Mouse (Mus musculus) testis, adult 2 months (tissue): ENCODE data around the gene Plekha7. TPM values are rescaled to one million over a fixed set of nuclear protein-coding genes. Genes with fewer than 3 reads are reported as not detected.

ENCODE experiments used
- H3K27ac ChIP-seq: fragments of 200-500 bp; 2 replicates; pipeline ENCODE4 v1.5.1; 2012; ENCODE audit warnings: low read depth, low read length; ENCODE audit not compliant: control insufficient read depth, insufficient read depth
- H3K27me3 ChIP-seq: fragments of 200-500 bp; 2 replicates; pipeline ENCODE4 v1.6.1; 2012; ENCODE audit warnings: mild to moderate bottlenecking, low read length, moderate library complexity; ENCODE audit not compliant: control insufficient read depth, insufficient read depth
- H3K36me3 ChIP-seq: fragments of 200-500 bp; 2 replicates; pipeline ENCODE4 v1.6.1; 2012; ENCODE audit warnings: mild to moderate bottlenecking, low read length; ENCODE audit not compliant: control insufficient read depth, insufficient read depth
- H3K4me1 ChIP-seq: fragments of 200-500 bp; 2 replicates; pipeline ENCODE4 v1.6.1; 2012; ENCODE audit warnings: low read length; ENCODE audit not compliant: control insufficient read depth, insufficient read depth
- H3K4me3 ChIP-seq: fragments of 200-500 bp; 2 replicates; pipeline ENCODE4 v1.5.1; 2012; ENCODE audit warnings: low read depth, mild to moderate bottlenecking, low read length, moderate library complexity, mixed read lengths; ENCODE audit not compliant: control insufficient read depth
- CTCF ChIP-seq: fragments of 200-500 bp; IDR thresholded peaks from 2 replicates; pipeline ENCODE4 v1.5.1; 2012; ENCODE audit warnings: low read depth, mild to moderate bottlenecking, inconsistent platforms, low read length, moderate library complexity; ENCODE audit not compliant: control insufficient read depth, insufficient read depth, insufficient replicate concordance
- POLR2A ChIP-seq: fragments of 200-500 bp; IDR thresholded peaks from 2 replicates; pipeline ENCODE4 v1.6.1; 2012; ENCODE audit warnings: low read depth, mild to moderate bottlenecking, inconsistent platforms, low read length, moderate library complexity; ENCODE audit not compliant: control insufficient read depth
- polyA plus RNA-seq: library from polyadenylated mRNA; depleted of rRNA; stranded (reverse); fragments of >200 nt; gene quantifications from 2 replicates; pipeline ENCODE4 v1.2.3, GENCODE M21; 2012

The Plekha7 gene
- polyA plus RNA-seq, 1 experiment, result 6.0 TPM

DNA sequence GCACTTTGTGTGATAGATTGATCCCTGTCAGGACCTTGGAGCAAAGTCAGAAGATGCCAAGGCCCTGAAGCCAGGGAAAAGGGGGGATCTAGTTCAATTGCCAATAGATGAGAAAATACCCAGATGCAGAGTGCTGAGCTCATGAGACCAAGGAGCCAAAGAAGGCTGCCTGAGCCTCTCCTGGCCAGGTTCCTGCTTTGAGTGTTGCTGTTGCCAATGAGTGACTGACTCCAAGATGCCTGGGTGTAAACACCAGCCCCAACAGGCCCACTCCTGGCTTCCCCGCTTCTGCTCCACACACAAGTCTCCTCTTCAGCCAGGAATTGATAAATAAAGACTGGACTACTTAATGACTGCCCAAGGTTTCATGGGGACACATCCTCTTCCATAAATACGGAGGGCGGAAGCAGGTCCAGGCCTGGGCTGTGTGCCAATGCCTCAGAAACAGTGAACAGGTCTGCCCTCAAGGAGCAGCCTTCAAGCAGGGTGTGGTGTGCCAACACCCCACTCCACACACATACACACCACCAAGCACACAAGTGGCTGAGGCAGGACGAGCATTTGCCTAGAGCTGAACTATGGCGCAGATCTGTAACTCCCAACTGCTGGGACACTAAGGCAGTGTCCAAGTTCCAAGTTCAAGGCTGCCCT lies 6.4 kb downstream of the Plekha7 start:
- Histone ChIP-seq H3K27ac (no peak overlapping the region), H3K36me3 (no peaks in the 10 kb centered on the region), H3K4me3 (no peak overlapping the region), H3K4me1 (peaks cover 11% of the 10 kb centered on the region), H3K27me3 (no peaks in the 10 kb centered on the region)
- no peak for TF ChIP-seq POLR2A
- TF ChIP-seq CTCF, result no peak

GRCm38 (mm10) chr7:116301144-116301543 lies 7.0 kb downstream of the Plekha7 start:
- Histone ChIP-seq H3K4me1 (peaks cover 5% of the 10 kb centered on the region), H3K4me3 (no peak overlapping the region), H3K36me3 (no peaks in the 10 kb centered on the region), H3K27me3 (no peaks in the 10 kb centered on the region), H3K27ac (no peak overlapping the region)
- TF ChIP-seq POLR2A, result no peak
- no peak for TF ChIP-seq CTCF

- H3K4me1 ChIP-seq, result peaks cover under 1% of the 10 kb centered on the region; the same call in 1 of the 2 replicates
- no peak overlapping the region for H3K4me3 ChIP-seq
- no peaks in the 10 kb centered on the region for H3K36me3 ChIP-seq
- H3K27me3 ChIP-seq, result no peaks in the 10 kb centered on the region
- H3K27ac ChIP-seq, result no peak overlapping the region
- TF ChIP-seq CTCF (no peak), POLR2A (no peak)
Measured at GRCm38 (mm10) chr7:116298851-116299250, 9.3 kb downstream of the Plekha7 start.

DNA sequence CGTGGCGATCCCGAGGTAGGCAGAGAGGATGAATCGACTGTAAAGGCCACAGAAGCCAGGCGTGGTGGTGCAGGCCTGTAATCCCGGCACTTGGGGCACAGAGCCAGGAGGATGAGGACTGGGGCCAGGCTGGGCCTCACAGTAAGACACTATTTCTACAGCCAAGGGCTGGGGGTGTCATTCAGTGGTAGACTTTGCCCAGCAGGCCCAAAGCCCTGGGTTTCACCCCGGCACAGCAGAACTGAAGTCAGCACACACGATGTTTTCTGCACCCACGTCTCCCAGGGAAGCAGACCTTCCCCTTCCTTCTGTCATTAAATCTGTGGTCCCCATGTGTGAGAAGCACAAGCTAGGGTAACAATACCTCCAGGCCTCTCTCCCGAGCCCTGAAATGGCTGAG lies 9.8 kb downstream of the Plekha7 start:
- H3K4me1 ChIP-seq, result no peaks in the 10 kb centered on the region
- no peaks in the 10 kb centered on the region for H3K27me3 ChIP-seq
- no peak for TF ChIP-seq CTCF
- no peak for TF ChIP-seq POLR2A
- H3K27ac ChIP-seq, result no peak overlapping the region
- no peak overlapping the region for H3K4me3 ChIP-seq
- H3K36me3 ChIP-seq, result no peaks in the 10 kb centered on the region

DNA sequence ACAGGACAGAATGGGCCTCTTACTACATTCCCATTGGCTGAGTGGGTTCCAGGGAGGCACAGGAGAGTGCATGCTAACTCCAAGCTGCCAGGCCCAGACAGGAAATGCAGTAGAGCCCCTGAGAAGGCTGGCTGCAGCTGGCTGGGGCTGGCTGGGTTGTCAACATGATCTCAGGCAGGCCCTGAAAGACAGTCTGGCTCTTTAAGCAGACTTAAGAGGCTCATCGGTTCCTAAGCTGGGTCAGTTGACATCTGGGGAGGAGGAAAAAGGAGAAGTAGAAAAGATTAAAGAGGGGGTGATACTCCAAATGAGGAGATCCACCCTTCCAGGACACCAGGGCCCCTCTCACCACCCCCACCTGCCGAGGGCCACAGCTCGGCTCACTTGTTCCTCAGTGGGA lies 13.2 kb downstream of the Plekha7 start:
- Histone ChIP-seq H3K27ac (no peak overlapping the region), H3K4me3 (no peak overlapping the region), H3K27me3 (no peaks in the 10 kb centered on the region), H3K36me3 (no peaks in the 10 kb centered on the region), H3K4me1 (no peaks in the 10 kb centered on the region)
- TF ChIP-seq CTCF, result no peak
- no peak for TF ChIP-seq POLR2A

DNA sequence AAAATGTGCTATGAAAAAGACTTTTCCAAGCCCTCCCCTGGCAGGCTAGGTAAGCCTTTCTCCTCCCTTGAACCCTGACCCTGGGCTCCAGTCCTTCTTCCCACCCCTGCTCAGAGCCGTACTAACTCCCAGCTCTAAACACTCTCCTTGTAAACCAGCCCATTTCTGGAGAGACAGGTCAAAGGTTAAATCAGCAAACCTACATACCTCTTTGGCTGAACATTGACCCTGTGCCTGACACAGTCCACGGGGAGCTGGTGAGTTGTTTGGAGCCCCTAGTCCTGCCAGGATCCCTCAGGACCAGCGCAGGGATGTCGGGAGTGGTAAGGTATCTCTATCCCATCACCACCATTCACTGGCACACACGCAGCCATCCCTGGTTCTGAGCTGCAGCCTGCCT lies 15.8 kb downstream of the Plekha7 start:
- Histone ChIP-seq H3K36me3 (no peaks in the 10 kb centered on the region), H3K4me3 (no peak overlapping the region), H3K4me1 (no peaks in the 10 kb centered on the region), H3K27ac (no peak overlapping the region), H3K27me3 (no peaks in the 10 kb centered on the region)
- TF ChIP-seq CTCF, result no peak
- no peak for TF ChIP-seq POLR2A

GRCm38 (mm10) chr7:116290559-116290958 lies 17.6 kb downstream of the Plekha7 start:
- no peaks in the 10 kb centered on the region for H3K36me3 ChIP-seq
- no peak overlapping the region for H3K4me3 ChIP-seq
- H3K27ac ChIP-seq, result no peak overlapping the region
- H3K4me1 ChIP-seq, result peaks cover 2% of the 10 kb centered on the region
- no peaks in the 10 kb centered on the region for H3K27me3 ChIP-seq
- no peak for TF ChIP-seq POLR2A
- TF ChIP-seq CTCF, result no peak

- no peak for TF ChIP-seq CTCF
- no peak for TF ChIP-seq POLR2A
- Histone ChIP-seq H3K27ac (no peak overlapping the region), H3K36me3 (no peaks in the 10 kb centered on the region), H3K27me3 (no peaks in the 10 kb centered on the region), H3K4me3 (no peak overlapping the region), H3K4me1 (peaks cover 2% of the 10 kb centered on the region)
Measured at GRCm38 (mm10) chr7:116288996-116289395, 19.2 kb downstream of the Plekha7 start.
